Mouse (Mus musculus): Measurements from ENCODE around the gene Itga9.
A peak's percentile ranks its signal among the peaks of the same experiment; 100 is the strongest.

The Itga9 gene

DNA sequence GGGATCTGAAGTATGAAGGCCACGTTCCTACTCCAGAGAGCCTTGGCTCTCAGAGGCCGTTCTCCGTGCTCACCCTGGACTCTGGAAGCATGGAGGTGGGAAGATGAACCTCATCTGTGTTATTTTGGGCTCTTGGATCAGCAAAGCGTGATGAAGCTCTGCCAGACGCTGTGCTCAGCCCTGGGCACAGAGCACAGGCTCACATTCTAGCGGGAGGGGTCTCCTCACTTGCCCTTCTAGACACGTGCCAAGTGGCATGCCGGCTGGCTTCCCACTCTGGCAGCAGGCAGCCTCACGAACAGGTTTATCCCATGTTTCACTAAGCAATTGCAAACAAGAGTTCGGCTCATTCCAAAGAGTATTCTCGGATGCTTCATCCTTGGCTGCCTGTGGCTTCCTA lies 86.8 kb downstream of the Itga9 start:
- no peak for DNase-seq

DNA sequence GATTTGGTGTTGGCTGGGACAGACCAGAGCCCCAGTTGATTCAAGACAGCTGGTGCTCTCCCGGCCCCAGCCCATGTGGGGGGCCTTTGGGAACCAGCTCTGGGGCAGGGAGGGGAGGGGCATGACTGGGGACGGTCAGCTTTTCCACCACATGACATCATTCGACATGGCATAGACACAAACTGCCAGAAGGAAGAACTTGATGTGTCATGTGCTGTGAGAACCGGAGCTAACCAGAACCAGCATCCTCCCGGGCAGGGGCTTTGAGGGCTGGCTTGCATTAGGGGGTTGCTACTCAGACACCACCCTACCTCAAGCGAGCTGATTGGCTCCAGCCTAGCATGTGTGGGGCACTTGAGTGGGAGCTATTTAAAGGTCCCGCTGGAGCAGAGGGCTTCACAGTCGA lies 87.9 kb downstream of the Itga9 start:
- no peak for DNase-seq

DNA sequence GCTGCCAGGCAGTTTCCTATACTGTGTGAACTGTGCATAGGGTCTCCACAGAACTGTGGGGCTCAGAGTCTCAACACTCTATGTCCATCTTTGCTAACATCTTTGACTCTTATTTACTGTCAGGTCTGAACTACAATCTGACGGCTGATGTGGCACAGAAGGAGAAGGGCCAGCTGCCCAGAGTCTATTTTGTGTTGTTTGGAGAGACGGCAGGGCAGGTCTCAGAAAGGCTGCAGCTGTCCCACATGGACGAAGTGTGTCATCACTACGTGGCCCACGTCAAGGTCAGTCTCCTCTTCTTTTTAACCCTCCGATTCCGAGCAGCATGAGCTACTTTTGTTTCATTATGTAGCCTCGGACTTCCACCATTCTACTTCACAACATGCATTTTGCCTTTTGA lies 91.7 kb downstream of the Itga9 start:
- DNase-seq = no peak

DNA sequence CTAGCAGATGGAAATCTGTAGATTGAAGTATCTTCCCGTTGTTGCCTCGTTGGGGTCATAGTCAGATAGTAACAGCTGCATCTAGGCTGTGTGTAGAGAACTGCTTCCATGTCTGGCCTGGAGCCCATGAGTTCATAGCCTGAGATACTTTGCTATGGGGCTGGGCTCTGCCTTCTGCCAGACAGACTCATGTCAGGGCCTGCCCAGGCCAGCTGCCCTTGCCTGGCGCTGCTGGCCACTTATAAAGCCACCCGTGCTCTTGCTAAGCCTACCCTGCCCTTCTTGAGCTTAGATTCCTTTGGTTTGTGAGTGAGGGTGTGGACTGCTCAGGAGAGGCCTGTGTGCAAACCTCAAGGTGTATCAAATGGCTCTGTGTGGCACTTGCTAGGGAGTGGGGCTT lies 93.2 kb downstream of the Itga9 start:
- DNase-seq = peak; percentile 63

DNA sequence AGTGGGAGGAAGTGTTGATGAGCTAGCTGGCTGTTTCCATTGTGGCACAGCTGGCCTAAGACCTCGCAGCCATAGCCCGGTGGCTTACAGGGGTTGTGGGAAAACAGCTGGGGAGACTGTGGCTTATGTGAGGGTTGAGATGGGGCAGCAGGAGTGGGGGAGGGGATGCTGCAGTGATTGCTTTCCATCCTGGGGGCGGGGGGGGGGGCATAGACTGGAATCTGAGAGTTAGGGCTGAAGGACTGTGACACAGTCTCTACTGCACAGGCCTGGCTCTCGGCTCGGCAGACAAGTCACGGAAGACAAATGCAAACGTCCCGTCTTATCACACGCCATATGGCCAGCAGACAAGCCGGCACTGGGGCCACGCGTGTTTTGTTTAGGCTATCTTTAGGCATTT lies 94.4 kb downstream of the Itga9 start:
- DNase-seq = no peak

DNA sequence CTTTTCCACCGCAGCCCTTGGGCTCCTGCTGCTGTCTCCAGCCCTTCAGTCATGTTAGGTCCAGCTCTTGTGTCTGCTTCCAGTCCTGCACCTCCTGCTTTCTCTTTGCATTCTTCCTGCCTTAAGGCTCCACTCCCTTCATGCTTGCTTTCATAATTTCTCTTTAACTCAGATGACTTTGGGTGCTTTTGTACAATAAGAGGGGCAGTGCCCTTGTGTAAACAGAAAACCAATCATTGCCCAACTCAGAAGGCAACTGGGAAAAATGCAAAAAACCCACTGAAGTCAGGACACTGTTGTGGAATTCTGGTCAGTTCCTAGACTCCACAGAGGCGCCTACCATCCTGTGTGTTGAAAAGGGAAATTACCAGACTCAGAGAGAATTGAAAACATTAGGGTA lies 95.3 kb downstream of the Itga9 start:
- DNase-seq = no peak

DNA sequence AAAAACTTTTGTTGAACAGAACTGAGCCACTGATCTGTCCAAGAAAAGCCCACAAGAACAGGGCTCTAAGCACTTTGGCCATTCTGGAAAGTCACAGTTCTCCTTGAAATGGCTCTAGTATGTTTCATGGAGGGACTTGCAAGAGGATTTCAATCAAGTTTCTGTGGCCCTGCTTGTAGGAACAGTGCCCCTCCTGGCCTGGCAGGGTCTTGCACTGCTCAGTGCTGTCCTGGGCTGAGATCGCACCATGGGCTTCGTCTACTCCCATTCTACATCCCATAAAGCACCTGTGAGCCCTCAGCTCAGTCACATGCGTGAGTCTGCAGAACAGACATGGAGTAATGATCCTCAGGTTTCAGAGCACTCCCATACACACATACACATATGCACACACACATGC lies 96.7 kb downstream of the Itga9 start:
- DNase-seq = no peak

DNA sequence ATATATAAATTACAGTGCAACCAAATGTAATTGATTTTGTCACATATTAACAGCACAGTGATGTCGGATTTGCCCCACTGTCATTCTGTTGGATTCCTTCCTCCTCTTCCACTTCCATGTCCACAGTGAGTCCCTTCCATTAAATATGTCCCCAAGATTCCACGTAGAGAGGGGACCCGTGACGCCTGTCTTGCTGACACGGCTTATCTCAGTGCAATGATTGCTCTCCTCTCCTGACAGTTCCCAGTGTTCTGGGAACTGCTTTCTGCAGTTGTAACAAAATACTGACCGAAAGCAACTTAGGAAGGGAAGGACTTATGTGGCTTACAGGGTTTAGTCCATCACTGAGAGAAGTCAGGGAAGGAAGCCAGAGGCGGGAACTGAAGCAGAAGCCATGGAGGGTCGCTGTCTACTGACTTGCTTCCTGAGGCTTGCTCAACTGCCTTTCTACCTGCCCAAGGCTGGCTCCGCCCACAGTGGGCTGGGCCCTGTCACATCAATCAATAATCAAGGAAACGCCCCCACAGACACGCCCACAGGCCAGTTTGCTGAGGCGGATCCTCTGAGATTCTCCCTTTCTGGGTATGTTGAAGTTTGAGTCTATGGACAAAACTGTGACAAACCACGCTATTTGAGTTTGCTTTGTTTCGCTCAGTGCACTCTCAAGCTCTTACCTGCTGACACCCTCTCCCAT lies 99.0 kb downstream of the Itga9 start:
- no peak for DNase-seq

DNA sequence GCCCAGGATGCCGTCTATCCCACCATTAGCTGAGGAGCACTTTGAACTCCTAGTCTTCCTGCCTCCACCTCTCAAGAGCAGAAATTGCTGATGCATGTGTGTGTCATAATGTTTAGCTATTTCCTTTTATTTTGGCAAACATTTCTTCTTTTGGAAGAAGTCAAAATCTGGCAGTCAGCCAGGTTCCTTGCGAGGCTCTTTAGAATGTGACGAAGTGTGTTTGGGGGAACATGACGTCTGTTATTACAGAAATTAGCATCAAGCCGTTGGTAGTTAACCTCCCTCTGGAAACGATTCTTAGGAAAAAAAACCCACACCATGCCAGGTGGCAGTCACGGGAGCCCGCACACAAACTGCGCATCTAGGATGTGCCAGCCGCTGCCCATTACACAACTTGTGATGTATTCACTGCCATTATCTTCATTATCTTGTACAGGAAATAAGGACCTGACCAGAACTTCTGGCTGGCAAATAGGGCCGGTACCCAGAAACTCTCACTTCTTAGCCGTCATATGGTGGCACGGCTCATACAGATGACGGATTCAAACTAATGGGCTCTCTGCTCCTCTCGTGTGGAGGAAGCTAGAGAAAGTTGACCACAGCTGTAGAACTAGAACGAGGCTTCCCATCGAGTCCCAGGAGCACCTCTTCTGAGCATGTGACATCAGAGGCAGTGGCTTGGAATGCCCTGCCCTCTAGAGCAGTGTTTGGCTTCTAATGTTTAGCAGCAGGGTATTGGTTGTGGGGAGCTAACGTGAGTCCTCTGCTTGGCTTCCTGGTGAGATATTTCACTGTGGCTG lies 99.9 kb downstream of the Itga9 start:
- DNase-seq = peak; percentile 53

DNA sequence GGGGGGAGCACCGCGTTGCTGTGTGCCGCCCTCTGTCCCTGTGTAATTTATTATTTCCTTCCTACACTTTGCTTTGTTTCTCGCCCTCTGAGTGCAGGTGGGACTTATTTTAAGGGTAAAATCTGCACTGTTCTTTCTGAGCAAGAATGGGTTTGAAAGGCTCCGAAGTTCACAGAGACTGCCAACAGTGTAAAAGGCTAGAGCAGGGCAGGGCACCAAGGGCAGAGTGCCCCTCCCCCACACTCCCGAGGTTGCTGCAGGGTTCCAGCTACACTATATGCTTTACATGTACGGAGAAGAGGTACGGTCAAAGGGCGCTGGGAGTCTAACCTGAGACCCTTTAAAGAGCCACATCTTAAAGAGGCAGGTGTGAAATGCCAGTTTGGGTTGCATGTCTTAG lies 104.1 kb downstream of the Itga9 start:
- no peak for DNase-seq

DNA sequence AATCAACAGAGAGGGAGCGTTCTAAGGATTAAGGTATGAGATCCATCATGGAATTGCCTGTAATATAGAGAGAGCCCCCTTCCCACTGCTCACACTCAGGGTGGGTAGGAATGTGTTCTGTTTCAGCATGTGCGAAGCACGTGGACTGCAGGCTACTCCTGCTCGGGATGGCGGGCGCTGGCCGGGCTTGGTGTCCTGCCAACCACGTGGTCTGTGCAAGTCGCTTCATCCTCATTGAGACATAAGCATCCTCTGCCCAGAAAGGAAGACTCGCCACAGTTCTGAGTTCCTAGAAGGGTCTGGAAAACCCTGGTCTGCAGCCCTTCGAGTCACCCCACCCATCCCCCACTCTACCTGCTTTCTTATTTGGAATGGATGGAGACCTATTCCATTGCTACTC lies 105.3 kb downstream of the Itga9 start:
- no peak for DNase-seq

DNA sequence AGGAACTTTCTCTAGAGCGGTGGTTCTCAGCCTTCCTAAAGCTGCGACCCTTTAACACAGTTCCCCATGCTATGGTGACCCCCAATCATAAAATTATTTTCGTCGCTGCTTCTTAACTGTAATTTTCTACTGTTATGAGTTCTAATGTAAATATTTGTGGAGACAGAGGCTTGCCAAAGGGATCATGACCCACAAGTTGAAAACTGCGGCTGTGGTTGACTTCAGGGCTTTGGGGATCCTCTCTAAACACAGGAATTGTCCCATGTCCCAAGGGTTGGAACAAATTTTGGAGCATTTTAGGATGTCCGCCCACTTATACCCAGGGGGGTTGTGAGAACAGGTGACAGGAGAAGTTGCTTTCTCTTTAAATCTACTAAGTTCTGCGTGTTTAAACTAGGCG lies 107.0 kb downstream of the Itga9 start:
- DNase-seq = no peak

DNA sequence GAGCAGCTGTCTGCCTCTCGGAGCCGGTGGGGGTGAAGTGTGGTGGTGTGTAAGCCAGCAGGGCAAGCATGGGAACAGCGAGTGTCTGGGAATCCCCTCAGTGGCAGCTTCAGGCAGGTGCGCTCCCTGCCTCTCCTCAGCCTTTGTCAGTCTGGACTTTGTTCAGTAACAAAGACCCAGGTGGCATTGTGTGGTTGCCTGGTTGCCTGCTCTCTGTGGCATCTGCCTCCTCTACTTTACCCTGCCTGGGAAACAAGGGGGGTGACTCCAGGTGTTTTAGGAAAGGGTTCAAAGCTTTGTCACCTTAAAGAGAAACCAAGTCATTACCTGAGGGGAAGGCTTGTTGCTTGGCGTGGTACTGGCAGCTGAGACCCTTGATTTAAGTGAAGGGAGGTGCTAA lies 108.0 kb downstream of the Itga9 start:
- no peak for DNase-seq

DNA sequence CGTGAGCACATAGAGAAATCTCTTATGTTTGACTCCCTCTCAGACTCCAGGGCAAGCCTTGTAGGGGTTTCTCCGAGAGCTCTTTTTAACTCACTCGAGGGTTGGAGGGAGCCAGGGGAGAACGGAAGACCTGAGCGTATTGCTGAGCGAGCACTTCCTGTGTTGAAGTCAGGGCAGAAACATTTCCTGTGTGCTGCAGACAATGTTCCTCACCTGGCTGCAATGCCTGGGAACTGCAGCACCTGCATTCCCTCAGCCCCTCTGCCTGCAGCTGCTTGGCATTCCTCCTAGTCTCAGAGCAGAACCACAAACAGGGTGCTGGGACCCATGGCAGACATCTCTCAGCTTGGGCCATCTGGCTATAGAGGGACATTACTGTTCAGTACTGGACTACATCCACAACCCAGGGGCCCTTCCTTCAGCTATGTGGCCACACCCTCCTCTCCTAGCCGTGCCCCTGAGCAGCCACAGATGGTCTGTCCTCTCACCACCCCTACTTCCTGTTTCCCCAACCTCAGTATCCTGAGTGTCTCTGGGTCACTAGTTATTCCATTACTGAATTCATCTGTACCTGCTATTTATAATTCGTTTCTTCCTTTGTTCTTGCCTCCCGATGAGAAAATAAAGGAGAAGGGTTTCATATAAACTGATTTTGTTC lies 109.6 kb downstream of the Itga9 start:
- no peak for DNase-seq

DNA sequence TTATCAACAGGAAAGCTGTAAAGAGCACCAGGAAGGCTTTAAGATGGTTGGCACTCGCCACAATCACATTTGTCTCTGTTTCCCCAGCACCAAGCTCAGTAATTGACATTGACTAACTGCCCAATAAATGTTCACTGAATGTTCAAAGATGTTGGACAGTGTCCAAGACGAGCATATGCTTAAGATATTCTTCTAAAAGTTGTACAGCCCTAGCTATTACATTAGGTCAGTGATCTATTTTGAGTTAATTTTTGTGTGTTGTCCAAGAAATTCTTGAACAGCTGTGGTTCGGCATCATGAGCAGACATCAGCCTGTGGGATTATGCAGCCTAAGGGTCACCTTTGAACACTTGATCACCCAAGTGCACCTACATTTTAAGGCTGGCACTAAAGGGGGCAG lies 110.9 kb downstream of the Itga9 start:
- DNase-seq = no peak

DNA sequence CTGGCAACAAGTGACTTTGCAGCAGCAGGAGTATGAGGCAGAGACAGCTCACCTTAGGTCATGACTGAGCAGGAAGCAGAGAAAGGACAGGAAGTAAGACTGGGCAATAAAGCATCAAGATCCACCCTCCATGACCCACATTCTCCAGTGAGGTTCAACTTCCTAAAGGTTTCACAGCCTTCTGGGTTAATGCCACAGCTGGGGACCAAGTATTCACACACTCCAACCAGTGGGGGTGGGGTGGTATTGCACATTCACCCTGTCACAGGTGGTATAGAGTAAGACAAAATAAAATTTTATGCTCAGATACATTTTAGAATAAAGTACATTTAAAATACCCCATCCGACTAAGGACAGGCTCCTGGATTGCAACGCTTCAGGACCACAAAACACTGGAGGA lies 112.0 kb downstream of the Itga9 start:
- DNase-seq = no peak

DNA sequence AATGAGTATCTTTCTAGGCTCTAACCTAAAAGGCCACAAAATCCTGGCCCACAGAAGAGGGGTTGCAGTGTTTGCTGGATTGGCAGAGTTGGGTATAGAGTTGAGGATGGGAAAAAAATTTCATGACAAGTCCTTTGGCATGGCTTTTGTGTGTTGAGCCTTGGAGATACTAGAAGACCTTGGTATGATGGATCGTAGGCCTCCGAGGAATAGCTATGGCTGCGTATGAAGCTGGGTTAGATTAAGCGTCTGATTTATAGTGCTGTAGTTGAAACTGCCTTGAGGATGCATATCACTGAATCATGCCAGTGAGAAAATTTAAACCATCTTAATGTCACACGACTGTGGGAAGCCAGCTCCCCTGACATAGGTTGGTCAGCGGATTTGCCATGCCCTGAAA lies 114.6 kb downstream of the Itga9 start:
- no peak for DNase-seq

DNA sequence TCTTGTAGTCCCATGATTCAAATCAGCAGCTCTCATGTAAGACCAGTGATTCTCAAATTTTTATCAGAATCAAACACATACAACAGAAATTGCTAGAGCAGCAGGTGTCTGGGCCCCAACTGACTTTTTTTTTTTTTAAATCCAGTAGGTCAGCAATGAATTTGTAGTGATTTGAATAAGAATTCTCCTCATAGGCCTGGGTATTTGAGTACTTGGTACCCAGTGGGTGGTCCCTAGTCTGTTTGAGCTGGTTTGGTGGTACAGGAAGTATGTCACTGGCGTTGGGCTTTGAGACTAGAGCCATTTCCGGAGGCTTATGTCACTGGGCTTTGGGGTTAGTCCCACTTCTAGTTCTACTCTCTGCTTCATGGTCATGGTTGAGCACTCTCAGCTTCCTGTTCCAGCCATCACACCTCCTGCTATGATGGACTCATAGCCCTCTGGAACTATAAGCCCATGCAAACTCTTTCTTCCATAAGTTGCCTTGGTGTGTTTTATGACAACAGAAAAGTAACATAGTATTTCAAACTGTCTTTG lies 116.4 kb downstream of the Itga9 start:
- no peak for DNase-seq

DNA sequence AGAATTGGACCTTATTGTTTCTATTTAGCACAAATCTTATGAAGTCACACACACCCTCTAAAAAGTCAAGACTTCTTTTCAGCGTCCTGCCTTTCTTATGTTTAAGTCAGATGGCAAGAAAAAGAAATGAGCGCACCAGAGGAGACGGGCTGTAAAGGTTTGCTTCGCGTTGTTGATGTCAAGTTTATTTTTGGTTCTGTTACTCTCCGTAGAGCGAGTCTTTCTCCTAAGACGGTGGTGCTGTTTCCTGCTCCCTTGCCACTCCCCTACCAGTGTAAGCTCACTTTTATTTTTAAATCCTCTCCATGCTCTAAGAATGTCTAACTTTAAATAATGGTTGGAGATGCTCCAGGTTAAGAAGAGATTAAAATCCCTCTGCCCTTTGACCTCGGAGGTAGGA lies 118.6 kb downstream of the Itga9 start:
- DNase-seq = no peak

DNA sequence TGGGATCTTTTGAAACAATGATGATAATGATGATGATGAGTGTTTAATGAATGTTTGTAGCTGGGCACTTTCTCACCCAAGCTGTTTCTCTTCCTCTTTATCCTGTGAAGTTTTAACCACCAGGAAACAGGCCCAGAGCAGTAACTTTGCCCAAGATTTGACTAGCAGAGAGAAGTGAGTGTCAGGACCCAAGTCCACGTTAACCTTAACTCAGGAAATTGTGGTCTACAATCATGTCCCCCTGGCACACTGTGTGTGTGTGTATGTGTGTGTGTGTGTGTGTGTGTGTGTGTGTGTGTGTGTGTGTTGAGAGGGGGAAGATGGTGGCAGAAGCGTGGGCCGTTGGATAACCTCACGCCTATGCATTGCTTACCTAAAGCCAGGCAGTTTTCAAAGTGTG lies 120.1 kb downstream of the Itga9 start:
- no peak for DNase-seq

DNA sequence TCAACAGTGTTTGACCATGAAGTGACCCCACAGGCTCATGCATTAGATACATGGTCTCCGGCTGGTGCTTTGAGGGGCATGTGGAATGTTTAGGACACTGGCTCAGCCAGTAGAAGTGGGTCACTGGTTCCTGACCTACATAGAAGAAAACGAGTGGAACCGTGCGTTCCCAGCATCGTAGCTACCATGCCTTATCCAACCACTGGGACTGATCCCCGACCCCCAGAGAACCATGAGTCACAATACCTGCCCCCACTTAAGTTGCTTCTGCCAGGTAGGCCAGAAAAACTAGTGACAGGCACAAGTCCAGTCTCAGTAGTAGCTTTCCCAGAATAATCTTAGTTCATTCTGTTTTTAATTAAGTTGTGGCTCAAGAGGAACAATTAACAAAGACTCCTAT lies 121.8 kb downstream of the Itga9 start:
- no peak for DNase-seq

DNA sequence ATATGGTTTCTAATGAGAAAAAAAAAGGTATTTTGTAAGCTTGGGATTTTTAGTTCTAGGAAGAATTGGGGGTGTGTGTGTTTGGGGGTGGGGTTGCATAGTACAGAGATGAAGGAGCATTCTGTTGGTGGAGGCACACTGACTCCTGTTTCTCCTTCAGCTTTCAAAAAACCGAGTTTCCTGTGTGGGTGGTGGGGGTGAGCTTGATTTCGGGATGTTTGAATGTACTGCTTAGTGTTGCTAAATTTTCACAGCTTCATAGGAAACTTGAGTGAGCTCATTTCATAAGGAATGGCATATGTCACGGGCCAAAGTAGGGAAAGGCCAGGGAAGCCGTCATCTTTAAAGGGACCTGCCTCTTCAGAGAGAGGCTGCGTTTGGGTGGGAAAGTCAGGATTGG lies 122.5 kb downstream of the Itga9 start:
- DNase-seq = no peak

DNA sequence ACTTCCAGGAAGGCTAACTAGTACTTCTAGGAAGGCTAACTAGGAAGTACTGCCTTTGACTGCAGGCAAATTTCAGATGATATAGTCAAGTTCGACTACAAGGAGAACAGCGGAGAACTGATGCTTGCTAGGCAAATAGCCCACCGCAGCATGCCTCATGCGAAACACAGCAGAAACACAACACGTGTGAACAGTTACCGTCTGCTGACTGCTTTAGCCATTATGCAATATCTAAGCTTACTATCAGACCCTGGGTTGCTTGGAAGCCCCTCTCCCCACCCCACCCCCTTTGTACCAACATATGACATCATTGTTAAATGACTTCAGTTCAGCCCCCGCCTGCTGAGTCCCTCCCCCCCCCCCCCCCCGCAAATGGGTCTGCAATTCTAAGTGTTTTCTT lies 123.7 kb downstream of the Itga9 start:
- DNase-seq = no peak

DNA sequence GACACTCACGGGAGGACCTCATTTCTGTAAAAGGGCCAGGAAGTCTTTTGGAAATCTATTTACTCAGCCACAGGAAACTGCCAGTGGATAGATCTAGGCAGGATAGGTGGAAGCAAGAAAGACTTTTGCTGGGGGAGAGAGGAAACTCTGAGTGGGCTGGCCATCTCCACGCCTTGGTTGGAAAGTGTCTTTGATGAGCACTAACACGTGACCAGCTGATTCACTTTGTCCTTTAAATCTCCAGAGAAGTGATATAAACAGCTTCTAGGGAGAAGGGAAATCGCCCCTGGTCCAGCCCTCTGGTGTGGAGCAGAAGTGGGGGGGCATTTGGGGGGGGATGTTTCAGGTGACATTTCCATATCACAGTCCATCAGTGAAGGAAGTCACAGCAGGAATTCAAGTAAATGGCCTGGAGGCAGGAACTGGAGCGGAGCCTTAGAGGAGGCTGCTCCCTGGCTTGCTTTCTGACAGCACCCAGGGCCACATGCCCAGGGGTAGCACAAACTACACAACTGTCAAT lies 124.4 kb downstream of the Itga9 start:
- DNase-seq = no peak
